Mouse (Mus musculus): ENCODE measurements around the gene Mpzl2.

DNA sequence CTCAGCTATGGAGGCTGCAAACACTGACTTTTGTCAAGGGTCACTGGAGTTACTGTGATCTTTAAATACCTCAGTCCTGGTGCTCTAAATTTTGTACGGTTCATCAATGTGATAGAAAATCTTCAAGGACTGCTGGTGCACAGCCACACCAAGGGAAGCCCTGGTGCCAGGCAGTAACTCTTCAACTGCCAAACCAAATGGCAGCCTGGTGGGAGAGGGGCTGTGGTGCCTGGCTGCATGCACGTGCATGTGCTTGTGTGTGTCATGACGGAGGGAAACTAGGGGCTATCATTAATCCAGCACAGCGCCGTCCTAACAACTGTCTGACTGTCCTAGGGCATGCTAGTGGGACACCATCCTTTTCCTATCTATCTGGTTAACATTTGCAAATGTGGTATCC, 39.8 kb upstream of the Mpzl2 start:
- no peak for TF ChIP-seq CTCF (conservative IDR thresholded peaks at IDR 0.05; ENCODE audit: insufficient read depth, insufficient read length, low read depth, low read length)
- TF ChIP-seq POLR2A (IDR thresholded peaks at IDR 0.05; ENCODE audit: low read depth, low read length), result no peak

Measured in kidney, adult 2 months (tissue).